Mouse (Mus musculus) 3134 (cell line): ENCODE data around the gene Rab43.
A peak's percentile ranks its signal among the peaks of the same experiment; 100 is the strongest.

Experiments
- DNase-seq: peaks from one replicate; pipeline ENCODE4 v3.0.0-alpha.2; 2011; ENCODE audit warnings: low spot score; ENCODE audit not compliant: insufficient read length; ENCODE audit errors: extremely low read depth

Rab43 gene

DNA sequence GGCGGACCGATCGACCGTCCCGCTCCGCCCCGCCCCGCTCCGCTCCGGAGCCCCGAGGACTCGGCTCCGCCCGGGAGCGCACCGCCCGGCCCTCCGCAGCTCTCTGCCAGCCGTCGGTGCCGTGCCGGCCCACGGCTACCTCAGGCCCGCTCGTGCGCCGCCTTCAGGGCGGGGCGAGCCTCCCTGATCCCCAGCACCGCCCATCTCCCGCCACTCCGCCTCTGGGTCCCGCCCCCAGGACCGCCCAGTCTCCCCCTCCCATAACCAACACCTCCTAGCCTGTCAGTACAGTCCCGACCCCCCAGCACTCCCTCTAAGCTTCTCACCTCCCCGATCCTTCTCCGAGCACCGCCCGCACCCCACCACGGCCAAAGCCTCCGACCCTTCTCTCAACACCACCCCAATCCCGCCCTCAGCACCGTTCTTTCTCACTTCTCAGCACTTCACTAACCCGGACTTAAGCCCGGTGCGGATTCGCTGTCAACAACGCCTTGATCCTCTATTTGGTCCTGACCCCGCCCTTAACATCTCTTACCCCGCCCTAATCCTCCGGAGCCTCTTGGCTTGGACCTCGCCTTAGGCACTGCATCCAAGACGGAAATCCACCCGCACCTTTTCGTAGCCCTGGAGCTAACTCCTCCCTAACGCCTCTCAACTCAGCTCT lies at the start of gene Rab43:
TSS of gene Rab43 (minus strand) at position 490 of the 664 bp plus-strand sequence.
- DNase-seq: peak; percentile 93

DNA sequence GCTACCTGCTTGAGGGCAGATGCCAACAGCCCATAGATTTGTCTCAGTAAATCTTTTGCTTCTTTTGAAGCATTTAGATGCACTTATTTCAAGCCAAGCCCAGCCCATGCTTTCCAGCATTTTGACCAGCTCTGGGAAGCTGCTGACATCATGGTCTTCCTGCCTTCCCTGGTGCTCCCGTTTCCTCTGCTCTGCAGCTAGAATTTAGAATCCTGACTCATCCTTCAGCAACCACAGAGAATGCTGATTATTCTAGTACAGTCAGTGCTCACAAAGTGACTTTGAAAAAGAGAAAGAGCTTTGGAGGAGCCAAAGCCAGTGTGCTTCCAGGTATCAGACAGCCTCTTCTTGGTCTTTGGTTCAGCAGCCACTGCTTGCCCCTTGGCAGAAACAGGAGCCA lies 45.1 kb upstream of the Rab43 start:
- peak; percentile 71 for DNase-seq

DNA sequence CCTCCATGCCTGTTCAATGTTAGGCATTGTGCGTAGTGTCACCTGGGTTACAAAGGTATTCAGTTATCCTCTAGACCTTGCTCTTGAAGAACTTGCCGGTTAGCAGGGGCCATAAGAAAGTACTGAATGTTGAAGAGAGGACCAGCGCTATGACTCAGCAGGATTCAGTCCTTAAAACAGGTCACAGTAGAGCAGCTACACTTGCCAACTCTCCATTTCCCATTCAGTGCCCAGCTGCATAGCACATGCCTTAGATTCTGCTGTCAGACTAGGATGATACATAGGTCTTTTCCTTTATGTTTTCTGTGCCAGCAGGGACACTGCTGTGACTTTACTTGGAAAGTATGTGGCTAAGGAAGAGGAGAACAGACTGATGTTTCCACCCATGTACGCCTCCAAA lies 41.5 kb upstream of the Rab43 start:
- DNase-seq: peak; percentile 47

DNA sequence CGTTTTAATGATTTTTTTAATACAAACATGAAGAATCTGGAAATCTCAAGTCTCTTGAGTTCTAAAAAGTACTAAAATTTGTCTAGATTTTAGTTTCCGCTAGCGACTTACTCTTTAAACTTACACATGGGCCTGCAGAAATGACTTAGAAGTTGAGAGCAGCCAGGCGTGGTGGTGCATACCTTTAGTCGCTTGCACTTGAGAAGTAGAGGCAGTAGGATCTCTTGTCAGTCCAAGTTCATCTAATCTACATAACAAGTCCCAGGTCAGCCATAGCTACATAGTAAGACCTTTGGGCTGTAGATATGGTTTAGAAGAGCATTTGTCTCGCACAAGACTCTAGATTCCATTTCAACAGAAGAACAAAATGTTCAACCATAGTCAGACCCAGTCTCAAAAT lies 39.9 kb upstream of the Rab43 start:
- no peak for DNase-seq

DNA sequence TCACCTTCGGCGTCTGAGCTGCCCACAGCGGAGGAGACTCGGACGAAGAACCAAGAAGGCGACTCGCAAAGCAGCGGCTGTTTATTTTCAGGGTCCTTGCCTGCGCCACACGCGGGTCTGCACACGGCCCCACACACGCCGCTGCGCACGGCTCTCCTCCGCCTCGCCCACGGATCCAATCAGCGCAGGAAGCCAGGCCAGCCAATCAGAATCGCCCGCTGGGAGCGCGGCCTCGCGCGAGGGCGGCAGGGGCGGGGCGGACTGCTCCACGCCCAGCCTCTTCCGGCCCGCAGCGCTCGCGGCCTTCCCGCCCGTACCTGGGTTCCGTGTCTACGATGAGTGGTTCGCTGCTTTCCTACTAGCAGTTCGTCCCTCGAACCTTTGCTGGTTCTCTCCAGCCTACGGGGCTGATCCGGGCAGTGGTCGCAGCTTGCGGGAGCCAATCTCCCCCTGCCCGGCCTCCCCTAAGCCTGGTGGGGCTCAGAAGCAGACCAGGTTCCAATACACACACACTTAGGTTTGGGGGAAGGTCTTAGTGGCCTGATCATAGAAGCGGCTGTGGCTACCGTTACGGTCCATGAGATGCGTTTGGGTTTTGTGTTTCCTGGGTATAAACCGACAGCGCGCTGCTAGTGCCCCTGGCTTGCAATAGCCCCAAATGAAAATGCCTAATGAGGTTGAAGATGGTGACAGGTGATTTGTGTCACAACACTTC lies 39.1 kb upstream of the Rab43 start, which contains the start of gene Cnbp:
TSS of gene Cnbp (minus strand) at position 207 of the 715 bp plus-strand sequence.
- peak; percentile 96 for DNase-seq

DNA sequence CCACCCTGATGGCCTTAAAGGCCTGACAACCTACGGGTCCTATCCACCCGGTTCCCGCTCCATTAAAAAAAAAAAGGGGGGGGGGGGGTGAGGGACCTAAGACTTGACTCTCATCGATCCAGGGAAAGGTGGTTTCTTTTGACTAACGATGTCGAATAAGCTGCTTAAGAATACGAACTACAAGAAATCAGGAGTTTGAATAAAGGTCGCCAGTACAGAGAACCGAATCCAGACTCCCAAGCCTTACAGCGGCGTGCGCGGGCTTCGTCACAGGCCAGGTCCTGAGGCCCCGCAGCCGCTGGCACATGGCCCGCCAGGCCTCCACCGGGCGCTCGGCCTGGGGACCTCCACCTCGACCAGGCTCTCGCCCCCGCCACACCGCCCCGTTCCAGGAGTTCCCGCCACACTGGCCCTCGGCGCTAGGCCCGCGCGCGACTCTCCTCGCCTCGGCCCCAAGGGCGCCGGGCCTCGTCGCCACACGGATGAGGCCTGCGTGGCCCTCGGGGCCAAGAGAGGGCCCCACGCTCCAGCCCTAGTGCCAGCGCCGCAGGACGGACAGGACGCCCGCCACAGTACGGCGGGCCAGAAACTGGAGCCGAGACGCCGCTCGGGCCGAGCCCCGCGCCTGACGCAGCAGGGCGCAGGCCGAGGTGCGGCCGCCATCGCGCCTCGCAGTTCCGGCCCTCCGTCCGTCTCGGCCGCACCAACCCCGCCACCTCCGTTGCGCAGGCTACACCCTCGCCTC lies 38.4 kb upstream of the Rab43 start:
- DNase-seq: peak; percentile 68

DNA sequence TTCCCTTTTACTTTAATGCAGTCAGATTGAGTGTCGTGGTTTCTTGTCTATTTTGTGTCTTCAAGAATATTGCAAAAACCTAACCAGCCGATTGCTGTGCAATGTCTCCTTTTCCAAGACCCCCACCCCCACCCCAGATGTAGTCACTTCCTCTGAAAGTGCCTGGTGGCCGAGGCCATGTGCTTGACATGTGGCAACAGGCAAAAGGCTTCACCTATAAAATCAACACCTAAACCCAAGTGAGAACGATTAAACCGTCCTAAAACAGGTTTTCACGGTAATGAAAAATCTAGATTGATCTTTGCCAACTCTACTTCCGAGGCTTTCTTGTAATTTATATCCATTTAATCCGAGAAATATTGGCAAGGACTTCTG lies 37.8 kb upstream of the Rab43 start:
- DNase-seq: peak; percentile 32

DNA sequence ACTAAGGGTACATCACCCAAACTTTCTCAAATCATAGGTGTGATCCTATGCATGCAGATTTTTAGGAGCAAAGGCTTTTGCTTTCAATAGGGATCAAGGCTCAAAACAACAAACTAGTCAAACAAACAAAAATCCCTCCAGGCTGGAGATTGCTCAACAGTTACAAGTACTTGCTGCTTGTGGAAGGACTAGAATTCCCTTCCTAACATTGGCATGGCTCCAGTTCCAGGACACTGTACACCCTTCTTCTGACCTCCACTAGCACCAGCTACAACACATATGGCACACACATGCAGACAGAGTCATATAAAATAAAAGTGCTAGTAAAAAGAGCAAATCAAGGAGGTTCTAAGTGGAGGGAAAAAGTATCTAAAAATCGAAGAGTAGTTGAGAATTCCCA lies 34.8 kb upstream of the Rab43 start:
- no peak for DNase-seq

DNA sequence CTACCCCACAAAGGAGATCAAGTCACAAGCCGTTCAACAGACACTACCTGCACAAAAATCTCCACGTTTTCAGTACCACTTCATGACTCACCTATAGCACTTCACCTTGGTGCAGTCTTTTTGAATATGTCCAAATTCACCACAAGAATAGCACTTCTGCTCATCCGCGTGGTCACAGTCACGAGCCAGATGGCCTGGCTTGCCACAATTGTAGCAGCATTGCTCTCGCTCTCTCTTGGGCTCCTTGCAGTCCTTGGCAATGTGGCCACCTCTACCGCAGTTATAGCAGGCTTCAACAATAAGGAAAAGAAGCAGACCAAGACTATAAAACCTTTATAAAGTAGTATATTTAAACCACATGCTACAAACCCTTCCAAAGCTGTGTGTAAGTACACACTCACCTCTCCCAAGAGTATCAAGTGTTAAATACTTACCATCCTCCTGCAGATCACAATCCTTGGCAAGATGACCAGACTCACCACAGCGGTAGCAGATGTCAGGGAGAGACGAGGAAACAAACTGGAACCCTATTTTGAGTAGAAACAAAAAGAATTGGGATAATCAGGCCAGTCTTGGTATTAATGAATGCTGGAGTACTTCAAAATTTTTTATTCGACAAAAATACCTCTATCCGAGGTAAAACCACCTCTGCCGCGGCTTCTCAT lies 33.2 kb upstream of the Rab43 start:
- DNase-seq: no peak

DNA sequence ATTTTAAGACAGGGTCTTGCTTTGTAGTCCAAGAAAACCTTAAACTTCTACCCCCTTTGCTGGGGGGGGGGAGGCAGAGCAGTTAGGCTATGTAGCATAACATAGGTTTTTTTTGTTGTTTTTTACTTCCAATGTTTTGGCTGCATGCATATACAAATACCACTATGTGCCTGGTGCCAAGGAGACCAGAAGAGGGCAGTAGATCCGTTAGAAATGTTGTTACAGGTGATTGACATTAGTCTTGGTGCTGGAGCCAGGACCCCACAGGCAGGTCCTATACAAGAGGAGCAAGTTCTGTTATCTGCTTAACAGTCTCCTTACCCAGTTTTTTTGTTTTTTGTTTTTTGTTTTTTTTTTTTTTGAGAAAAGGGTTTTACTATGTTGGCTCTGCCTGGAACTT lies 30.3 kb upstream of the Rab43 start:
- no peak for DNase-seq

DNA sequence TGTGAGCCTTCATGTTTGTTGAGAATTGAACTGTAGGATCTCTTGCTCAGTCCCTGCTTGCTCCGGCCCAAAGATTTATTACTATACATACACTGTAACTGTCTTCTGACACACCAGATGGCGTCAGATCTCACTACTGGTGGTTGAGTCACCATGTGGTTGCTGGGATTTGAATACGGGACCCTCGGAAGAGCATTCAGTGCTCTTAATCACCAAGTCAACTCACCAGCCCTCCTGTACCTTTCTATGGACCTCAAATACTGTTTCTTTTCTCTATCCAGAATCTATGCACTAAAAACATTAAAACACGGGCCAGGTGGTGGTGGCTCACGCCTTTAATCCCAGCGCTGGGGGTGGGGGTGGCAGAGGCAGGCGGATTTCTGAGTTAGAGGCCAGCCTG lies 29.7 kb upstream of the Rab43 start:
- no peak for DNase-seq

DNA sequence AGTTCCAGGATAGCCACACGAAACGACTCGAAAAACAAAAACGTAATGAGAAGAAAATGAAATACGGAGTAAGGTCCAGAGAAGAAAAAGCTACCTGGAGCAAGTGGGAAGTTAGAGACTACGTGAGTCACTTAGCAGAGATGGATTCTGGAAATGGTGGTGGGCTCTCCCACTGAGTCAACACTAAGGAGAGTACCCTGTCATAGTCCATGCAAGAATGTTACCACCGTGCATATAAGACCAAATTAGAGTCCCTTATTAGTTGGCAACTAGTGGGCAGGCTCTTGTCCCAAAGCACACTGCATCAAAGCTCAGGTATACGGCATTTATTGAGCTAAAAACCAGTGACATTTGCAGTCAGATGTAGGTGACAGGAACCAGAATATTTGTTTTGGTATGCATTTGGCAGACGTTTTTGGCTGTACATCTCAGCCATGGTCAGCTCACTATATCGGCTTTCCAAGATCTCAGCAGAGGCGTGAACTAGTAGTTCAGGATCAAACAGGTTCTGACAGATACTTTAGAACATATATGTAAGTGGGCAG lies 27.9 kb upstream of the Rab43 start:
- no peak for DNase-seq

DNA sequence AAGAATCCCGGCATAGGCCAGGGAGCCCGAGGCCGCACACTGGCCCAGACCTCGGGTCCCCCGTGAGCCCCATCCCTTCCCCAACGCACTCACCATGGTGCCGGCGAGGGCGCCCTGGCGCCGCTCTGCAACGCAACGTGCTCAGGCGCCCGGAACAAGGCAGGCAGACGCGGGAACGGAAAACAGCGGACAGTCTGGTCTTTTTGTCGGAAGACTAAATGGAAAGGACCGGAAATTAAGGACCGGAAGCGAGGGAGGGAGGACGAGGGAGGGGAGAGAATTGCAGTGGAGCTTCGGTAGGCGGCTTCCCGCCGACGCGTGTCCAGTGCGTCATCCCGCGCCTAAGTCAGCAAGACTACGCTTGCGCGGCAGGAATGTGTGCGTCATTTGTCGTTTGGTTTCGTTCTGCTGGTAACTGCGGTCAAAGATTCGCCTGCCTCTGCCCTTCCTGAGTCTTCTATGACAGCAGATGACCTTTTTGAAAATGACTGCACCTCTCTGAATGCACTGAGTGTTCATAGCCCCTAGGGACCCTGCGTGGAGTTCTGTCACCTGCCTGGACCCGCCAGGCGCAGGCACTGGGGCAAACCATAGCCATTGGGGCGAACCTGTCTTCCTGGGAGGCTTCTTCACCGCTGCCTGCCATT lies 26.7 kb upstream of the Rab43 start, which contains the start of gene Isy1:
TSS of gene Isy1 (minus strand) at position 248 of the 647 bp plus-strand sequence.
- peak; percentile 96 for DNase-seq

DNA sequence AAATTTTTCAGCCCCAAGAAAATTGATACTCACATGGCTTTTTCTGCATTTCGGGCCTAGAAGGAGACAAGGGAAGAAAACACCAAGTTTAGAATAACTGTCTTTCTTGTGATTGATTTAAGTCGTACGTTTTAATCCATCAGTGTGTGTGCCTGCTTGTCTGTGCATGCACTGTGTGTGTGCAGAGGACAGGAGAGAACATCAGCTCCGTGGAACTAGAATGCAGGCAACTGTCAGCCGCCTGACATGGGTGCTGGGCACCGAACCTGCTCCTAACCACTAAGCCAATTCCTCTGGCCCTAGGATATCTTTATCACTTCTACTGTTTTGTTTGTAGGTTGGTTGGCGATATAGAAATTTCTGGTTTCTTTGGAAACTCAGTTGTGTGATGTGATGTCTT lies 23.7 kb upstream of the Rab43 start, which contains the start of gene Gm45140:
TSS of gene Gm45140 (minus strand) at position 101 of the 400 bp plus-strand sequence.
- DNase-seq: no peak

DNA sequence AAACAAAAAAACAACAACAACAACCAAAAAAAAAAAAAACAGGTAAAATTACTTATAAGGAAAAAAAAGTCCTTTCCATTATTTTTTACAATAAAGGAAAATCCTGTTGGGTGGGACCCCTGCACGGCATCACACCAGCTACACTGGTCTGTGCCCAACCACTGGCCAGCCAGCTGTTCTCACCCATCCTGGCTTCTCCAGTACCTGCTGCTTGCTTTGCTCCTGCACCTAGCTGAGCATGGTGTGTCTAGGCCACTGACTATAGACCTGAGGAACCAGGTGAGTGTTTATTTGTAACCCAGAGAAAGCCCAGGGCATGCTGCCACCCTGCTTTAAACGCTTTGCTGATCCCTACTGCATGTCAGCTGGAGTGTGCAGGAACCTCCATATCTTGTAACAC lies 8.4 kb upstream of the Rab43 start:
- DNase-seq: no peak

DNA sequence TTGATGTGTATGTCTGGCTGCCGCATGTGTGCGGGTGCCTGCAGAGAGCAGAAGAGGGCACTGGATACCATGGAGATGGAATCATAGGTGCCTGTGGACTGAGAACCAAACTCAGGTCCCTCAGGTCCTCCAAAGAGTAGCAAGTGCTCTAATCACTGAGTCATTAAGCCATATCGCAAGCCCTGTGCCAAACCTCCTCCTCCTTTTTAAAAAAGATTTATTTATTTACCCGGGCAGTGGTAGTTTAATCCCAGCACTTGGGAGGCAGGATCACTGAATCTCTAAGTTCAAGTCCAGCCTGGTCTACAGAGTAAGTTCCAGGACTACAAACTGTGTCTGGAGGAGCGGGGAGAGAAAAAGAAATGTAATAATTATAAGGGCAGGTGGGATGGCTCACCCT lies 2.5 kb upstream of the Rab43 start:
- DNase-seq: no peak

DNA sequence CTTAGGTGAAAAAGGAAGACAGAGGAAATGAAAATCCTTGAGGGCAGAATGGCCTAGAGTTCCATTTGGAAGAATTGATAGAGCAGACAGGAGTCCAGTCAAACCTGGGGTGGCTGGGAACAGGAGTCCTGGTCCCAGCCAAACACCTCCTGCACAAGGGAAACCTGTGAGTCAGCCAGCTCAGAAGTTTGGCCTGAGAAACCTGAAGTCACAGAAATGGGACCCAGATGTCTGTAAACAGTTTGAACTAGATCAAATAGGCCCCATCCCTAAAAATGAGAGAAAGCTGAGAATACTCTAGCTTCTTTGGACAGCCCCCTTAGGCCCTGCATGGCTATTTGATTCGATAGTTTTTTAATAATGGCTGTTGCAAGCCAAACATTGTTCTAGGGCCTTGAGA lies 692 bp upstream of the Rab43 start:
- no peak for DNase-seq

DNA sequence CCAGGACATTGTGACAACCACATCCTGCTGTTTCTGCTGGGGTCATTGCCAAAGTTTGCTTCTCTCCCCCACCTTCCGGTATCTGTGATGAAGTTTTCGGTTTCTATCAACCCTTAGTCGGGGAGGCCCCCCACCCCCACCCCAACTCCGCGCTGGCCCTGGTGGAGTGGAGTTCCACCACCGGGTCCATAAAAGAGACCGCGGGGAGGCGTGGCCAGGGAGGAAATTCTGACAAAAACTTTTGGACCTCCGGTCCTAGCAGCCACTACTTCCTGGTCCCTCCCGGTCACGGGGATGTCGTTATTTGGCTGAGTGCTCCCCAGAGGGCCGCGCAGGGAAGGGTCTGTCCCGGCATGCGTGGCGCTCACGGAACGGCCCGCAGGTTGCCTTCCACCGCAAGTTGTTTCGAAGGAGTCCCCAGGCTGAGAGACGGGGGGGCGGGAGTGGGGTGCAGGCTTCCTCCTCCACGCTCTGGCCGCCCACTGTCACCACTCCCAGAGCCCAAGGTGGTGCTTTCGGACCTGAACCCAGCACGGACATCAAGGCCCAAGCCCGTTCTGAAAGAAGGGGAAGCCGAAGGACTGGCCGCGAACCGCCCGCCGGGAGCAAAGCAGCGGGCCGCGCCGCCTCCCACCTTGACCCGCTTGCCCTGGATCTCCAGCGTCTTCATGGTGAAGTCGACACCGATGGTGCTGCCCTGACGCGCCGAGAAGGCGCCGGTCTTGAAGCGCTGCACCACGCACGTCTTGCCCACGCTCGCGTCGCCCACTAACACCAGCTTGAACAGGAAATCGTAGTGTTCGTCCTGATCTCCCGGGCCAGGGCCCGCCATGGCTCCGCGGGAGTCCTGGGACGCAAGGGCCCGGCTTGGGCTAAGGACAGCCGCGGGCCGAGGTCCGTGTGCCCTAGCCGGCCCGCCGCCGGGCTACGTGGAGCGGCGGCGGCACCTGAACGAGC lies 973 bp downstream of the Rab43 start:
- peak; percentile 79 for DNase-seq

DNA sequence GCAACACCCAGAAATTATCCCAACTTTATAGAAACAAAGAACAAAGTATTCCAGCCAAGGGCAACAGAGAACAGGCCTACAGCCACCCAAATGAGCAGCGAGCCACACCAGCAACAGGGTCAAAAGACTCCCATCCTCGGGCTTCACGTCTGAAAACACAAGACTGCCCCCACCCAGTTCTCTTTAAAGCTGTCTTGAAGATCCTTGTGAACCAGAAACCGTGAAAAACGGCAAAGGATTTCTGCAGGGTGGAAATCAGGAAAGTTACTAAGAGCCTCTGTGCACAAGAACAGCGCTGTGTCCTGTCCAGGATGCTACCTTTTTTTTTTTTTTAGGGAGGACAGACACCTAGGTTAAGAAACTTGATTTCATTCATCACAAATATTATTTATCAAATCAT lies 1.7 kb downstream of the Rab43 start:
- no peak for DNase-seq
